Mouse (Mus musculus): ENCODE measurements around the gene Atp2b2. TPM values are rescaled to one million over a fixed set of nuclear protein-coding genes. Genes with fewer than 3 reads are reported as not detected.

Gene Atp2b2
- polyA plus RNA-seq, 1 experiment, result not detected

DNA sequence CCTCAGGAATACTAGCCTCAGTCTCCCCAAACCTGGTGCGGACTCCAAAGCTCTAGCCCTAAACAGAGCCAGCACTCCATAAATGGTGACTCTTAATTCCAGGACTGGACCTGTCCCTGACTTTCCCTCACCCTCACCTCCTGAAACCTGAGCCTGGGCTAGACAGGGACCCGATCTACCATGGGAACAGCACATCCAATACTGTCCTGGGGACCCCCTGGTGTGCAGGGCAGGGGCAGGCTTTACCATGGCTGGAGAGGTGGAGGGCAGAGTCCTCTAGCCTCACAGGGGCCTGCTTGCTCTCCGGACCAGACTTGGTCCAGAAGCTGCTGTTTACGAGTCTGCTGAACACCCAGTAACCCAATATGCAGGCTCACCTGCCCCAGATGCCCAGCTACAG lies 179.5 kb downstream of the Atp2b2 start:
- no peak for TF ChIP-seq GATA1 (IDR thresholded peaks at IDR 0.05; ENCODE audit: low read length)

DNA sequence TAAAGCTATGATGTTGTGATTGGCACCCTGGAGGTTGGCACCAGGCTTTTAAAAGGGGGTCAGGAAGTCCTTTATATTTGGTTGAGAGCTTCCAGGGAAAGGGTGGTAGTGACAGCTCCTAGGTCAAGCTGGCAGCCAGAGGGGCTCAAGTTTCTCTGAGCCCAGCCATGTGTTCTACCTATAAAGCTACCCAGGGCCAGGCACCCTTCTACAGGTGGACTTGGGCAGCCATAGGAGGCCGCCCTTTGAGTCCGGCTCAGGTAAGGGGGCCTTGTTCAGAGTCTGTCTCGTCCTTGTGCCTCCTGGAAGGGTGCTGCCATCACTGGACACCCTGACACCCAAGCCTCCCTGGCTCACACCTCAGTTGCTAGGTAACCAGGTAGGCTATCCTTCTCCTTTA lies 180.5 kb downstream of the Atp2b2 start:
- no peak for TF ChIP-seq GATA1 (IDR thresholded peaks at IDR 0.05; ENCODE audit: low read length)

DNA sequence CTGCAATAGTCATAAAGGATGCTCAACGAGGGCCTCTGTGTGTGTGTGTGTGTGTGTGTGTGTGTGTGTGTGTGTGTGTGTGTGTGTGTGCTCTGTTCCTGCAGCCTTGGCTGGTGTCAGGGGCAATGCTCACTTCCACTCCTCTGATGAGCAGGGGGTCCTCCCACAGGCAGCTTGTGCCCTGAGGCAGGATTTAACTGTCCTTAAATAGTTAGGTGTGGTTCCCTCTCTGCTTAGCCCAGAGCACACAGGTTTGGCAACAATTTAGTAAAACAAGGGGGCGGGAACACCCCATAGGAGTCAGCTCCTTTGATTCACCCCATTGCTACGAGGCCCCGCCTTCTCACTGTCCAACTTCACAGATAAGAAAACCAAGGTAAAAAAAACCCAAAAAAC lies 181.0 kb downstream of the Atp2b2 start:
- TF ChIP-seq GATA1 (IDR thresholded peaks at IDR 0.05; ENCODE audit: low read length), result no peak

DNA sequence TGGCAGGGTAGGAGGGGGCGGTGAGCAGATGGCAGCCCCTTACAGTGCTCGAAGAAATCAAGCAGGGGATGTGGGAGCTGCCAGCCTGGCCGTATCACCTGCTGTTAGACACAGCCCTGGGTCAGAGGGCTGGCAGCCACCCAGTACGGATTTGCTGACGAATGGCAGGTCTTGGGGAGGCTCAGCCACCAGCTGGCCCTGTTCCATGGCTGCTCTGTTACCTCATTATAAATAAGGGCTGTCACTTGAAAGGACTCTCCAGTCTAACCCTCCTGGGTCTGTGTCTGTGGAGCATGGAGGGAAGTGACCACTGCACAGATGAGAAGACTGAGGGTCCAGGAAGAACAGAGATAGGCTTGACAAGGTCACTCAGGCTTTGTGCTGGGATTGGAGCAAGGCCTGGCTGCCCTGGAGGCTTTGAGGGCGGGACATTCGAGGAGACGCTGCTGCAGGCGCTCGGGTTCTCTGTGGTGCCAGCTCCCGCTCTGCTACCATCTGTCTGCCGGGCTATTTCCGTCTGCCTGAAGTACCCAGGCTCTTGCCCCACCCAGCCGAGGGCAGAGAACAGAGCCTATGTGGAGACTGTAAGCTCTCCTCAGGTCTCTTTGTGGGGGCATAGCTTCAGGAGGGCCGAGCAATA lies 181.6 kb downstream of the Atp2b2 start:
- no peak for TF ChIP-seq GATA1 (IDR thresholded peaks at IDR 0.05; ENCODE audit: low read length)

- TF ChIP-seq GATA1 (IDR thresholded peaks at IDR 0.05; ENCODE audit: low read length), result no peak
These were observed 182.2 kb downstream of the Atp2b2 start for GRCm38 (mm10) chr6:113860023-113860734.

- no peak for TF ChIP-seq GATA1 (IDR thresholded peaks at IDR 0.05; ENCODE audit: low read length)
These were observed 184.1 kb downstream of the Atp2b2 start for GRCm38 (mm10) chr6:113858317-113858716.

DNA sequence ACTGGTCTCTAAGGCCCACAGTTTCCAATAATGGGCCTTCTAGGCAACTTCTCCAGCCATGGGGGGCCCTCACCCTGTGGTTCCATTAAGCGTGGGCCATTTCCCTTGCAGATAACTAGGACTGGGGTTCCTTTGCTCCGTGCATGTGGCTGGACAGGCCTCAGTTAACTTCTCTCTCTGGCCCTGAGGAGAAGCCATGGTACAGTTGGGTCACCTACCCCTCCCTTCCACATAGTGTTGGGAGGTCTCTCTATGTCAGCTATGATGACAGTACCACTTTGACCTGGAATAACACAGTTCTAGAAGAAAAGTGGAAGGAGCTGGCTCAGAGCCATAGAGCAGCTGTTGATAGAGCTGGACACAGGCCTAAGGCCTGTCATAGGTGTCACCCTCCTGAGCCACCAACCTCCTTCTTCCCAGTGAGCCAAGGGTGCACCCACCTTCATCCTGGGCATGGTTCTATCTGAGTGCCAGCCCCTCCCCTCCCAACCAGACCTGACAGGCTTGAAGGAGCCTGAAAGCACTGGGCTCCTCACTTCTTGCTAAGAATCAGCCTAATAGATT lies 185.0 kb downstream of the Atp2b2 start:
- no peak for TF ChIP-seq GATA1 (IDR thresholded peaks at IDR 0.05; ENCODE audit: low read length)

- no peak for TF ChIP-seq GATA1 (IDR thresholded peaks at IDR 0.05; ENCODE audit: low read length)
These were observed 185.6 kb downstream of the Atp2b2 start for GRCm38 (mm10) chr6:113856790-113857189.

GRCm38 (mm10) chr6:113856095-113856646 lies 186.2 kb downstream of the Atp2b2 start:
- TF ChIP-seq GATA1 (IDR thresholded peaks at IDR 0.05; ENCODE audit: low read length), result no peak

DNA sequence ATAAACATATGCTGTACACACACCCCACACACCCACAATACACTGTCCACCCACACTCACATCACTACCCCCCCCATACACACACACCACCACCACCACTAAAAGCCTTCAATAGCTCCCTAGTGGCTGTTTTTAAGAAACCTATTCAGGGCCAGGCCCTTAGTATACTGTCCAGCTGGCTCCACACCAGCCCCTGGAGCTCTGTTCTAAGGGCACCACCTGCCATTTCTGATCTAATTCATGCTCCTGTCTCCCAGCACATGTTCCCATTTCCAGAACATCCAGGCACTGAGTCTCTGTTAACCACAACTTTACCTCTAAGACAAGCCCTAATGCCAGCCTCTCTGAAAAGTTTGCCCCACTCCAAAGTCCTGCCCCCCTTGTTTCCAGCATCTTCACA lies 186.8 kb downstream of the Atp2b2 start:
- no peak for TF ChIP-seq GATA1 (IDR thresholded peaks at IDR 0.05; ENCODE audit: low read length)

DNA sequence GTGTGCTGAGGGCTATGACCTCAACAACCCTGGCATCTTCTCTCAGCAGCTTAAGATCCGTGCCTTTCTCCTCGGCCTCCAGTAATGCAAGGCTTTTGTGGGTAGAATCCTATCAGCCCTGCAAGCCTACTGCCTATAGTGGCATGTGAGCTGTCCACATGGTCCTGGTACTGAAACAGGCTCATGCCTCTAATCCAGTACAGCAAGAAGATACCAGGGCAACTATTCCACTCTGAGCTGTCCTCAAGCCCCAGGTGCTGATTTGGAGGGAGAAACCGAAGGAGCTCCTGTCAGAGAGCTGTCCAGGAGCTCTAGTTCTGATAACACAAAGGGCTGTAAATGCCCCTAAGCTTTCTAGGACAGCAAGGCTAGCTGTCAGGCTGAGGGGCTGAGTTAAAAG lies 190.1 kb downstream of the Atp2b2 start:
- TF ChIP-seq GATA1 (IDR thresholded peaks at IDR 0.05; ENCODE audit: low read length), result no peak

- TF ChIP-seq GATA1 (IDR thresholded peaks at IDR 0.05; ENCODE audit: low read length), result no peak
These were observed 192.6 kb downstream of the Atp2b2 start for GRCm38 (mm10) chr6:113849819-113850218.

- no peak for TF ChIP-seq GATA1 (IDR thresholded peaks at IDR 0.05; ENCODE audit: low read length)
These were observed 193.8 kb downstream of the Atp2b2 start for GRCm38 (mm10) chr6:113848655-113849054.

DNA sequence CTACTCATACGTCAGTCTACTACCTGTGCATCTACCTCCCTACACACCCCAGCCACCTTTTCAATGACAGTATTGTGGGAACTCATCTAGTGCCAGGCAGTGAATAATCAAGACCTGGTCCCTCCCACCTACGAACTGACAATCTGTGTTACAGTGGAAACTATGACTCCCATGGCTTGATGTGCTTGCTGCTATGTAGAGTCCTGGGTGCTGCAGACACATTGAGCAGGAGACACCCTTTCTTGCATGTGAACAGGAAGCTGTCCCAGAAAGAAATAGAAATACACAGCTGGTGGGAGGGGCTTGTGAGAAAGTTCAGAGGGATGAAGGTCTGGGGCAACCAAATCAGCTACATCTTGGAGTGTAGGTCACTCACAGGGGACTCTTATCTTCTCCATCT lies 195.3 kb downstream of the Atp2b2 start:
- TF ChIP-seq GATA1 (IDR thresholded peaks at IDR 0.05; ENCODE audit: low read length), result no peak

- TF ChIP-seq GATA1 (IDR thresholded peaks at IDR 0.05; ENCODE audit: low read length), result no peak
These were observed 199.2 kb downstream of the Atp2b2 start for GRCm38 (mm10) chr6:113843248-113843647.

GRCm38 (mm10) chr6:113838493-113838892 lies 203.9 kb downstream of the Atp2b2 start:
- TF ChIP-seq GATA1 (IDR thresholded peaks at IDR 0.05; ENCODE audit: low read length), result no peak

- no peak for TF ChIP-seq GATA1 (IDR thresholded peaks at IDR 0.05; ENCODE audit: low read length)
These were observed 204.7 kb downstream of the Atp2b2 start for GRCm38 (mm10) chr6:113837740-113838139.
